Mouse (Mus musculus): Measurements from ENCODE around the gene Nr2f2. TPM values are rescaled to one million over a fixed set of nuclear protein-coding genes. Genes with fewer than 3 reads are reported as not detected.

The Nr2f2 gene
- polyA plus RNA-seq, 1 experiment from 2014 or later, result 32.5 TPM

GRCm38 (mm10) chr7:70407123-70407522 is 40.6 kb upstream of the Nr2f2 start:
- Histone ChIP-seq H3K4me3 (ENCODE audit: control insufficient read depth in 1 of 2, insufficient read depth in 1 of 2, low read depth in 1 of 2, low read length in 2 of 2) (no peak overlapping the region), H3K9ac (ENCODE audit: low read length) (no peak overlapping the region), H3K27me3 (ENCODE audit: control insufficient read depth, insufficient read depth, low read length) (no peaks in the 10 kb centered on the region), H3K36me3 (ENCODE audit: control insufficient read depth, insufficient read depth, low read length) (0 out of 2 replicates have a peak, but pooled peaks cover 3% of the 10 kb centered on the region), H3K27ac (replicated peaks in 1 of 2; ENCODE audit: control insufficient read depth in 1 of 2, insufficient read depth in 1 of 2, low read depth in 2 of 2, low read length in 2 of 2) (no peak overlapping the region), H3K4me1 (ENCODE audit: control insufficient read depth in 2 of 2, insufficient read depth in 2 of 2, low read length in 2 of 2) (peaks cover 8 to 9% of the 10 kb centered on the region in 2 experiments; a peak in 3 of 4 replicates), H3K9me3 (ENCODE audit: control insufficient read depth, low read length) (no peaks in the 10 kb centered on the region), H3K4me2 (ENCODE audit: low read length) (no peak overlapping the region)
- no peak for ATAC-seq (ENCODE audit: insufficient number of reproducible peaks, insufficient read depth, low FRiP score, low read depth)
- WGBS, result 92% methylated on average over 11 of the region's 11 CpGs

GRCm38 (mm10) chr7:70406527-70406926 is 40.0 kb upstream of the Nr2f2 start:
- no peak overlapping the region for H3K27ac ChIP-seq (replicated peaks in 1 of 2; ENCODE audit: control insufficient read depth in 1 of 2, insufficient read depth in 1 of 2, low read depth in 2 of 2, low read length in 2 of 2)
- no peak overlapping the region for H3K4me2 ChIP-seq (ENCODE audit: low read length)
- no peak overlapping the region for H3K4me3 ChIP-seq (ENCODE audit: control insufficient read depth in 1 of 2, insufficient read depth in 1 of 2, low read depth in 1 of 2, low read length in 2 of 2)
- WGBS, result 83% methylated on average over 11 of the region's 11 CpGs
- no peaks in the 10 kb centered on the region for H3K27me3 ChIP-seq (ENCODE audit: control insufficient read depth, insufficient read depth, low read length)
- H3K9ac ChIP-seq (ENCODE audit: low read length), result no peak overlapping the region
- peaks cover 8 to 9% of the 10 kb centered on the region in 2 experiments; a peak in 3 of 4 replicates for H3K4me1 ChIP-seq (ENCODE audit: control insufficient read depth in 2 of 2, insufficient read depth in 2 of 2, low read length in 2 of 2)
- 0 out of 2 replicates have a peak, but pooled peaks cover 3% of the 10 kb centered on the region for H3K36me3 ChIP-seq (ENCODE audit: control insufficient read depth, insufficient read depth, low read length)
- no peaks in the 10 kb centered on the region for H3K9me3 ChIP-seq (ENCODE audit: control insufficient read depth, low read length)
- no peak for ATAC-seq (ENCODE audit: insufficient number of reproducible peaks, insufficient read depth, low FRiP score, low read depth)

GRCm38 (mm10) chr7:70405466-70405865 is 38.9 kb upstream of the Nr2f2 start:
- no peak for ATAC-seq (ENCODE audit: insufficient number of reproducible peaks, insufficient read depth, low FRiP score, low read depth)
- Histone ChIP-seq H3K27me3 (ENCODE audit: control insufficient read depth, insufficient read depth, low read length) (no peaks in the 10 kb centered on the region), H3K9me3 (ENCODE audit: control insufficient read depth, low read length) (no peaks in the 10 kb centered on the region), H3K4me1 (ENCODE audit: control insufficient read depth in 2 of 2, insufficient read depth in 2 of 2, low read length in 2 of 2) (peaks cover 8% of the 10 kb centered on the region in 2 experiments; a peak in 3 of 4 replicates), H3K4me3 (ENCODE audit: control insufficient read depth in 1 of 2, insufficient read depth in 1 of 2, low read depth in 1 of 2, low read length in 2 of 2) (no peak overlapping the region), H3K9ac (ENCODE audit: low read length) (no peak overlapping the region), H3K27ac (replicated peaks in 1 of 2; ENCODE audit: control insufficient read depth in 1 of 2, insufficient read depth in 1 of 2, low read depth in 2 of 2, low read length in 2 of 2) (no peak overlapping the region), H3K4me2 (ENCODE audit: low read length) (no peak overlapping the region), H3K36me3 (ENCODE audit: control insufficient read depth, insufficient read depth, low read length) (0 out of 2 replicates have a peak, but pooled peaks cover 3% of the 10 kb centered on the region)
- WGBS, result 48% methylated on average over 2 of the region's 2 CpGs

GRCm38 (mm10) chr7:70382828-70383227 is 16.3 kb upstream of the Nr2f2 start:
- ATAC-seq (ENCODE audit: insufficient number of reproducible peaks, insufficient read depth, low FRiP score, low read depth), result no peak

GRCm38 (mm10) chr7:70381409-70382244 is 15.1 kb upstream of the Nr2f2 start:
- WGBS, result 86% methylated on average over 14 of the region's 14 CpGs
- no peak overlapping the region for H3K27ac ChIP-seq (replicated peaks in 1 of 2; ENCODE audit: control insufficient read depth in 1 of 2, insufficient read depth in 1 of 2, low read depth in 2 of 2, low read length in 2 of 2)
- H3K27me3 ChIP-seq (ENCODE audit: control insufficient read depth, insufficient read depth, low read length), result 0 out of 2 replicates have a peak, but pooled peaks cover 5% of the 10 kb centered on the region
- H3K9me3 ChIP-seq (ENCODE audit: control insufficient read depth, low read length), result no peaks in the 10 kb centered on the region
- H3K36me3 ChIP-seq (ENCODE audit: control insufficient read depth, insufficient read depth, low read length), result no peaks in the 10 kb centered on the region
- H3K9ac ChIP-seq (ENCODE audit: low read length), result no peak overlapping the region
- no peaks in the 10 kb centered on the region for H3K4me1 ChIP-seq (ENCODE audit: control insufficient read depth in 2 of 2, insufficient read depth in 2 of 2, low read length in 2 of 2)
- H3K4me3 ChIP-seq (ENCODE audit: control insufficient read depth in 1 of 2, insufficient read depth in 1 of 2, low read depth in 1 of 2, low read length in 2 of 2), result no peak overlapping the region
- no peak for ATAC-seq (ENCODE audit: insufficient number of reproducible peaks, insufficient read depth, low FRiP score, low read depth)
- H3K4me2 ChIP-seq (ENCODE audit: low read length), result no peak overlapping the region

More at GRCm38 (mm10) chr7:70382828-70383227, 16.3 kb upstream of the Nr2f2 start:
- H3K9me3 ChIP-seq (ENCODE audit: control insufficient read depth, low read length), result no peaks in the 10 kb centered on the region
- no peaks in the 10 kb centered on the region for H3K36me3 ChIP-seq (ENCODE audit: control insufficient read depth, insufficient read depth, low read length)
- 86% methylated on average over 4 of the region's 4 CpGs for WGBS
- H3K9ac ChIP-seq (ENCODE audit: low read length), result no peak overlapping the region
- H3K27me3 ChIP-seq (ENCODE audit: control insufficient read depth, insufficient read depth, low read length), result no peaks in the 10 kb centered on the region
- H3K4me2 ChIP-seq (ENCODE audit: low read length), result no peak overlapping the region
- H3K4me1 ChIP-seq (ENCODE audit: control insufficient read depth in 2 of 2, insufficient read depth in 2 of 2, low read length in 2 of 2), result no peaks in the 10 kb centered on the region
- H3K27ac ChIP-seq (replicated peaks in 1 of 2; ENCODE audit: control insufficient read depth in 1 of 2, insufficient read depth in 1 of 2, low read depth in 2 of 2, low read length in 2 of 2), result no peak overlapping the region
- no peak overlapping the region for H3K4me3 ChIP-seq (ENCODE audit: control insufficient read depth in 1 of 2, insufficient read depth in 1 of 2, low read depth in 1 of 2, low read length in 2 of 2)

GRCm38 (mm10) chr7:70380943-70381342 is 14.4 kb upstream of the Nr2f2 start:
- no peak for ATAC-seq (ENCODE audit: insufficient number of reproducible peaks, insufficient read depth, low FRiP score, low read depth)
- H3K27ac ChIP-seq (replicated peaks in 1 of 2; ENCODE audit: control insufficient read depth in 1 of 2, insufficient read depth in 1 of 2, low read depth in 2 of 2, low read length in 2 of 2), result no peak overlapping the region

GRCm38 (mm10) chr7:70380246-70380645 is 13.7 kb upstream of the Nr2f2 start:
- ATAC-seq (ENCODE audit: insufficient number of reproducible peaks, insufficient read depth, low FRiP score, low read depth), result no peak

More at GRCm38 (mm10) chr7:70380943-70381342, 14.4 kb upstream of the Nr2f2 start:
- no peaks in the 10 kb centered on the region for H3K36me3 ChIP-seq (ENCODE audit: control insufficient read depth, insufficient read depth, low read length)
- no peaks in the 10 kb centered on the region for H3K4me1 ChIP-seq (ENCODE audit: control insufficient read depth in 2 of 2, insufficient read depth in 2 of 2, low read length in 2 of 2)
- H3K9ac ChIP-seq (ENCODE audit: low read length), result no peak overlapping the region
- no peaks in the 10 kb centered on the region for H3K9me3 ChIP-seq (ENCODE audit: control insufficient read depth, low read length)
- 79% methylated on average over 3 of the region's 3 CpGs for WGBS
- no peak overlapping the region for H3K4me2 ChIP-seq (ENCODE audit: low read length)
- 0 out of 2 replicates have a peak, but pooled peaks cover 5% of the 10 kb centered on the region for H3K27me3 ChIP-seq (ENCODE audit: control insufficient read depth, insufficient read depth, low read length)
- H3K4me3 ChIP-seq (ENCODE audit: control insufficient read depth in 1 of 2, insufficient read depth in 1 of 2, low read depth in 1 of 2, low read length in 2 of 2), result no peak overlapping the region

More at GRCm38 (mm10) chr7:70380246-70380645, 13.7 kb upstream of the Nr2f2 start:
- no peak overlapping the region for H3K9ac ChIP-seq (ENCODE audit: low read length)
- 85% methylated on average over 3 of the region's 3 CpGs for WGBS
- no peaks in the 10 kb centered on the region for H3K9me3 ChIP-seq (ENCODE audit: control insufficient read depth, low read length)
- H3K4me1 ChIP-seq (ENCODE audit: control insufficient read depth in 2 of 2, insufficient read depth in 2 of 2, low read length in 2 of 2), result no peaks in the 10 kb centered on the region
- H3K27me3 ChIP-seq (ENCODE audit: control insufficient read depth, insufficient read depth, low read length), result 0 out of 2 replicates have a peak, but pooled peaks cover 5% of the 10 kb centered on the region
- no peak overlapping the region for H3K4me2 ChIP-seq (ENCODE audit: low read length)
- H3K4me3 ChIP-seq (ENCODE audit: control insufficient read depth in 1 of 2, insufficient read depth in 1 of 2, low read depth in 1 of 2, low read length in 2 of 2), result no peak overlapping the region
- H3K36me3 ChIP-seq (ENCODE audit: control insufficient read depth, insufficient read depth, low read length), result no peaks in the 10 kb centered on the region
- no peak overlapping the region for H3K27ac ChIP-seq (replicated peaks in 1 of 2; ENCODE audit: control insufficient read depth in 1 of 2, insufficient read depth in 1 of 2, low read depth in 2 of 2, low read length in 2 of 2)
